Mouse (Mus musculus): ENCODE results near the gene Tnik.

- TF ChIP-seq CTCF (conservative IDR thresholded peaks at IDR 0.05; ENCODE audit: insufficient read depth, insufficient read length, low read depth, low read length) (no peak), POLR2A (IDR thresholded peaks at IDR 0.05; ENCODE audit: low read depth, low read length) (no peak)
These were observed 129.5 kb downstream of the Tnik start for GRCm38 (mm10) chr3:28392542-28392941.

Measured in kidney, adult 2 months (tissue).